Mouse (Mus musculus): Measurements from ENCODE around the gene Nrg3.

DNA sequence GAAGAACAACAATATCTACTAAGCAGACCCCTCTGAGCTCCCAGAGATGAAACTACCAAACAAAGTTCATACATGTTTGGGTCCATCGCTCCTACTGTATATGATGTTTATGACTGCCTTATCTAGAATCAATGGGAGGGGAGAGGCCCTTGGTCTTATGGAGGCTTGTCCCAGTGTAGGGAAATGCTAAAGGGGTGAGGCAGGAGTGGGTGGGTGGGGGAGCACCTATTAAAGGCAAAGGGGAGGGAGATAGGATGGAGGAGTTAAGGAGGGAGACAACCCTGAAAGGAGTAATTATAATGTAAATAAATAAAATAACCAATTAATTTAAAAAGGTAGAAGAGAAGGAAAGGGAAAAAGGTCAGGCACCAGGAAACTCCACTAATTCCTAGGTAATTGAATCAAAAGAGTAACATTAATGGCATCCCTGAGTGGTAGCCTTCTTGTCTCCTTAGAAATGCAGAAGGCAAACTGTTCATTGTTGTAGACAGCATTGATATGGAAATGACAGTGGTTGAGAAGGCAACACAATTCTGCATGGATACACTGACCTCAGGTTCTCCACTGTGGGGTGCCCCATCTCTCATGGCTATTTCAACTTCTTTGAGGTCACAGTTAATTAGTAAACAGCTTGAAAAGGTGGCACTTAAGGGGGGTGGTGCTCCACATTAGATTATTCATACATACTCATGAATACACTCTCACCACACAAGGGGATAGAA lies 1152.1 kb downstream of the Nrg3 start:
- TF ChIP-seq GATA1 (IDR thresholded peaks at IDR 0.05; ENCODE audit: low read length), result no peak
- TF ChIP-seq TAL1 (IDR thresholded peaks at IDR 0.05; ENCODE audit: low read length), result no peak

Data from erythroblast, embryonic 14.5 days (primary cell).